Mouse (Mus musculus) ES-E14 (cell line): ENCODE results near the gene Gm5617.

Experiments
- HCFC1 ChIP-seq: IDR thresholded peaks from 2 replicates; pipeline ENCODE4 v1.6.1; 2012; ENCODE audit warnings: low read length, inconsistent platforms, borderline replicate concordance; ENCODE audit not compliant: insufficient read depth
- MAFK ChIP-seq: IDR thresholded peaks from 2 replicates; pipeline ENCODE4 v1.6.1; 2014; ENCODE audit warnings: mild to moderate bottlenecking, low read depth, low read length, inconsistent platforms; ENCODE audit not compliant: insufficient read depth
- ZC3H11A ChIP-seq: IDR thresholded peaks from 2 replicates; pipeline ENCODE4 v1.6.1; 2012; ENCODE audit warnings: low read depth, mild to moderate bottlenecking, inconsistent platforms, low read length, borderline replicate concordance
- ZNF384 ChIP-seq: IDR thresholded peaks from 2 replicates; pipeline ENCODE4 v1.6.1; 2012; ENCODE audit warnings: low read depth, low read length, inconsistent platforms

GRCm38 (mm10) chr9:48517372-48518130, 22.3 kb downstream of the Gm5617 start:
- TF ChIP-seq ZNF384 (no peak), HCFC1 (no peak), ZC3H11A (no peak), MAFK (no peak)
